Mouse (Mus musculus) liver, adult 2 months (tissue): ENCODE measurements around the gene Susd2.

Experiments
- CTCF ChIP-seq: fragments of 200-500 bp; IDR thresholded peaks from 2 replicates; pipeline ENCODE4 v1.5.1; 2011; ENCODE audit warnings: low read depth, low read length, control low read depth
- POLR2A ChIP-seq: fragments of 200-500 bp; IDR thresholded peaks from 2 replicates; pipeline ENCODE4 v1.6.1; 2011; ENCODE audit warnings: low read length, control low read depth; ENCODE audit not compliant: insufficient read depth; ENCODE audit errors: extremely low read depth

DNA sequence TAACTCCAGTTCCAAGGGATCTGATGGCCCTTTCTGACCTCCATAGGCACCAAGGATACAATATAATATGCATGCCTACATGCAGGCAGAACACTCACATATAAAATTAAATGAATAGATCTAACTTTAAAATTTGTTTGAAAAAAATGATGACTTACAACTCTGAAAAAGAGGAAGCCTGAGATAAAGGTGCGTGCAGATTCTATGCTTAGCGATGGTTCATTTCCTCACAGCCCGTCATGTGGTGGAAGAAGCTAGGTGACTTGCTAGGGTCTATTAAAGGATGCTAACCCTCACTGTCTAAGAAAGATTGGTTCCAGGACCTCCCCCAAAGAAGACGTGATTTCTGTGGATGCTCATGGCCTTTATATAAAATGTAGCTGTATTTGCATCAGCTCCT is 27.8 kb downstream of the Susd2 start:
- no peak for TF ChIP-seq CTCF
- no peak for TF ChIP-seq POLR2A
